Mouse (Mus musculus): ENCODE data around the gene Foxc1. TPM values are rescaled to one million over a fixed set of nuclear protein-coding genes. Genes with fewer than 3 reads are reported as not detected.

Gene Foxc1
- polyA plus RNA-seq, 1 experiment: 1.9 TPM

- Histone ChIP-seq H3K27ac (ENCODE audit: control insufficient read depth, insufficient read depth, low read length) (no peak overlapping the region), H3K4me3 (ENCODE audit: control insufficient read depth, insufficient read depth, low read length) (no peak overlapping the region), H3K4me1 (replicated peaks; ENCODE audit: control insufficient read depth, insufficient read depth, low read length) (peaks cover 20% of the 10 kb centered on the region), H3K27me3 (ENCODE audit: control insufficient read depth, insufficient read depth, low read length) (peaks cover 43% of the 10 kb centered on the region), H3K36me3 (ENCODE audit: control insufficient read depth, insufficient read depth, low read length) (no peaks in the 10 kb centered on the region)
- TF ChIP-seq POLR2A (IDR thresholded peaks at IDR 0.05; ENCODE audit: control insufficient read depth, extremely low read depth, insufficient read depth, low read length, poor library complexity): no peak
- TF ChIP-seq CTCF (IDR thresholded peaks at IDR 0.05; ENCODE audit: borderline replicate concordance, control insufficient read depth, extremely low read depth, insufficient read depth, low read length, poor library complexity): no peak
- no peak for DNase-seq
- 32% methylated on average over 6 of the region's 6 CpGs for WGBS
Observed at GRCm38 (mm10) chr13:31809701-31810100, 3.3 kb downstream of the Foxc1 start.

- Histone ChIP-seq H3K27me3 (ENCODE audit: control insufficient read depth, insufficient read depth, low read length) (peaks cover 43% of the 10 kb centered on the region), H3K4me1 (replicated peaks; ENCODE audit: control insufficient read depth, insufficient read depth, low read length) (peaks cover 20% of the 10 kb centered on the region), H3K4me3 (ENCODE audit: control insufficient read depth, insufficient read depth, low read length) (no peak overlapping the region), H3K27ac (ENCODE audit: control insufficient read depth, insufficient read depth, low read length) (no peak overlapping the region), H3K36me3 (ENCODE audit: control insufficient read depth, insufficient read depth, low read length) (no peaks in the 10 kb centered on the region)
- 11% methylated on average over 9 of the region's 9 CpGs for WGBS
- TF ChIP-seq CTCF (IDR thresholded peaks at IDR 0.05; ENCODE audit: borderline replicate concordance, control insufficient read depth, extremely low read depth, insufficient read depth, low read length, poor library complexity) (no peak), POLR2A (IDR thresholded peaks at IDR 0.05; ENCODE audit: control insufficient read depth, extremely low read depth, insufficient read depth, low read length, poor library complexity) (no peak)
- DNase-seq: no peak
Observed at GRCm38 (mm10) chr13:31810375-31810692, 3.9 kb downstream of the Foxc1 start.

- H3K4me3 ChIP-seq (ENCODE audit: control insufficient read depth, insufficient read depth, low read length): 0 out of 2 replicates have a peak overlapping the region, but pooled peaks have one; percentile 9
- H3K27ac ChIP-seq (ENCODE audit: control insufficient read depth, insufficient read depth, low read length): no peak overlapping the region
- 4% methylated on average over 64 of the region's 65 CpGs for WGBS
- H3K27me3 ChIP-seq (ENCODE audit: control insufficient read depth, insufficient read depth, low read length): peaks cover 38% of the 10 kb centered on the region
- no peaks in the 10 kb centered on the region for H3K36me3 ChIP-seq (ENCODE audit: control insufficient read depth, insufficient read depth, low read length)
- TF ChIP-seq CTCF (IDR thresholded peaks at IDR 0.05; ENCODE audit: borderline replicate concordance, control insufficient read depth, extremely low read depth, insufficient read depth, low read length, poor library complexity) (no peak), POLR2A (IDR thresholded peaks at IDR 0.05; ENCODE audit: control insufficient read depth, extremely low read depth, insufficient read depth, low read length, poor library complexity) (no peak)
- no peak for DNase-seq
- H3K4me1 ChIP-seq (replicated peaks; ENCODE audit: control insufficient read depth, insufficient read depth, low read length): peaks cover 20% of the 10 kb centered on the region
Observed at GRCm38 (mm10) chr13:31810693-31811541, 4.5 kb downstream of the Foxc1 start.

- H3K36me3 ChIP-seq (ENCODE audit: control insufficient read depth, insufficient read depth, low read length): no peaks in the 10 kb centered on the region
- WGBS: 60% methylated on average over 44 of the region's 44 CpGs
- peaks cover 32% of the 10 kb centered on the region for H3K27me3 ChIP-seq (ENCODE audit: control insufficient read depth, insufficient read depth, low read length)
- no peak overlapping the region for H3K27ac ChIP-seq (ENCODE audit: control insufficient read depth, insufficient read depth, low read length)
- no peak for DNase-seq
- H3K4me3 ChIP-seq (ENCODE audit: control insufficient read depth, insufficient read depth, low read length): 0 out of 2 replicates have a peak overlapping the region, but pooled peaks have one; percentile 9
- peaks cover 14% of the 10 kb centered on the region for H3K4me1 ChIP-seq (replicated peaks; ENCODE audit: control insufficient read depth, insufficient read depth, low read length)
- no peak for TF ChIP-seq POLR2A (IDR thresholded peaks at IDR 0.05; ENCODE audit: control insufficient read depth, extremely low read depth, insufficient read depth, low read length, poor library complexity)
- no peak for TF ChIP-seq CTCF (IDR thresholded peaks at IDR 0.05; ENCODE audit: borderline replicate concordance, control insufficient read depth, extremely low read depth, insufficient read depth, low read length, poor library complexity)
Observed at GRCm38 (mm10) chr13:31811542-31812021, 5.1 kb downstream of the Foxc1 start.

- peaks cover 9% of the 10 kb centered on the region for H3K4me1 ChIP-seq (replicated peaks; ENCODE audit: control insufficient read depth, insufficient read depth, low read length)
- DNase-seq: no peak
- peaks cover 24% of the 10 kb centered on the region for H3K27me3 ChIP-seq (ENCODE audit: control insufficient read depth, insufficient read depth, low read length)
- no peak for TF ChIP-seq CTCF (IDR thresholded peaks at IDR 0.05; ENCODE audit: borderline replicate concordance, control insufficient read depth, extremely low read depth, insufficient read depth, low read length, poor library complexity)
- no peak for TF ChIP-seq POLR2A (IDR thresholded peaks at IDR 0.05; ENCODE audit: control insufficient read depth, extremely low read depth, insufficient read depth, low read length, poor library complexity)
- no peak overlapping the region for H3K27ac ChIP-seq (ENCODE audit: control insufficient read depth, insufficient read depth, low read length)
- 93% methylated on average over 2 of the region's 2 CpGs for WGBS
- H3K36me3 ChIP-seq (ENCODE audit: control insufficient read depth, insufficient read depth, low read length): no peaks in the 10 kb centered on the region
- no peak overlapping the region for H3K4me3 ChIP-seq (ENCODE audit: control insufficient read depth, insufficient read depth, low read length)
Observed at GRCm38 (mm10) chr13:31812701-31813100, 6.3 kb downstream of the Foxc1 start.

GRCm38 (mm10) chr13:31815383-31816003 is 9.1 kb downstream of the Foxc1 start:
- DNase-seq: no peak
- Histone ChIP-seq H3K4me1 (replicated peaks; ENCODE audit: control insufficient read depth, insufficient read depth, low read length) (no peaks in the 10 kb centered on the region), H3K36me3 (ENCODE audit: control insufficient read depth, insufficient read depth, low read length) (no peaks in the 10 kb centered on the region), H3K4me3 (ENCODE audit: control insufficient read depth, insufficient read depth, low read length) (no peak overlapping the region), H3K27ac (ENCODE audit: control insufficient read depth, insufficient read depth, low read length) (no peak overlapping the region), H3K27me3 (ENCODE audit: control insufficient read depth, insufficient read depth, low read length) (peaks cover 14% of the 10 kb centered on the region; the same call in 1 of the 2 replicates)
- WGBS: 92% methylated on average over 15 of the region's 15 CpGs
- TF ChIP-seq CTCF (IDR thresholded peaks at IDR 0.05; ENCODE audit: borderline replicate concordance, control insufficient read depth, extremely low read depth, insufficient read depth, low read length, poor library complexity) (no peak), POLR2A (IDR thresholded peaks at IDR 0.05; ENCODE audit: control insufficient read depth, extremely low read depth, insufficient read depth, low read length, poor library complexity) (no peak)
